Mouse (Mus musculus) lung, embryonic 16.5 days (tissue): ENCODE results near the gene AU022252. TPM values are rescaled to one million over a fixed set of nuclear protein-coding genes. Genes with fewer than 3 reads are reported as not detected.
A peak's percentile ranks its signal among the peaks of the same experiment; 100 is the strongest.

Experiments used
- ATAC-seq: fragments of 200-750 bp; cut with Nextera tagmentation; 2 replicates; pipeline ENCODE4 v1.8.0; 2017; ENCODE audit warnings: low read depth, mild to moderate bottlenecking, moderate library complexity
- H3K27ac ChIP-seq: fragments of 300-500 bp; sonication (generic); 2 replicates; pipeline ENCODE4 v1.5.1; 2014; ENCODE audit warnings: mild to moderate bottlenecking, control low read depth, low read length
- H3K27me3 ChIP-seq: fragments of 300-500 bp; sonication (generic); 2 replicates; pipeline ENCODE4 v1.6.1; 2014; ENCODE audit warnings: low read depth, low read length, mixed read lengths; ENCODE audit not compliant: control insufficient read depth, insufficient read depth
- H3K36me3 ChIP-seq: fragments of 300-500 bp; sonication (generic); 2 replicates; pipeline ENCODE4 v1.6.1; 2014; ENCODE audit warnings: low read length; ENCODE audit not compliant: control insufficient read depth, insufficient read depth
- H3K4me1 ChIP-seq: fragments of 300-500 bp; sonication (generic); replicated peaks from 2 replicates; pipeline ENCODE4 v1.6.1; 2014; ENCODE audit warnings: low read length, mixed read lengths; ENCODE audit not compliant: control insufficient read depth, insufficient read depth
- H3K4me2 ChIP-seq: fragments of 300-500 bp; sonication (generic); 2 replicates; pipeline ENCODE4 v1.6.1; 2014; ENCODE audit warnings: low read depth, low read length, control low read depth
- H3K4me3 ChIP-seq: fragments of 300-500 bp; sonication (generic); 2 replicates; pipeline ENCODE4 v1.5.1; 2014; ENCODE audit warnings: mild to moderate bottlenecking, low read length, control low read depth
- H3K9ac ChIP-seq: fragments of 300-500 bp; sonication (generic); 2 replicates; pipeline ENCODE4 v1.6.1; 2014; ENCODE audit warnings: low read length, control low read depth
- H3K9me3 ChIP-seq: fragments of 300-500 bp; sonication (generic); 2 replicates; pipeline ENCODE4 v1.6.1; 2016; ENCODE audit warnings: low read length; ENCODE audit not compliant: control insufficient read depth
- WGBS: fragments of 180-500 bp; shearing (Covaris S2); extraction: QIAGEN DNeasy Blood & Tissue Kit; methylation state at CpG from one replicate; pipeline ENCODE4 v1.1.7; 2014; 5-methylcytosine and 5-hydroxymethylcytosine counted together
- polyA plus RNA-seq: library from polyadenylated mRNA; unstranded; fragments of >200 nt; fragmentation: Nextera tagmentation; extraction: Ambion mirVana; gene quantifications from 2 replicates; pipeline ENCODE4 v1.2.1, GENCODE M21; 2015

AU022252 gene
- polyA plus RNA-seq, 1 experiment from 2014 or later = 30.8 TPM

DNA sequence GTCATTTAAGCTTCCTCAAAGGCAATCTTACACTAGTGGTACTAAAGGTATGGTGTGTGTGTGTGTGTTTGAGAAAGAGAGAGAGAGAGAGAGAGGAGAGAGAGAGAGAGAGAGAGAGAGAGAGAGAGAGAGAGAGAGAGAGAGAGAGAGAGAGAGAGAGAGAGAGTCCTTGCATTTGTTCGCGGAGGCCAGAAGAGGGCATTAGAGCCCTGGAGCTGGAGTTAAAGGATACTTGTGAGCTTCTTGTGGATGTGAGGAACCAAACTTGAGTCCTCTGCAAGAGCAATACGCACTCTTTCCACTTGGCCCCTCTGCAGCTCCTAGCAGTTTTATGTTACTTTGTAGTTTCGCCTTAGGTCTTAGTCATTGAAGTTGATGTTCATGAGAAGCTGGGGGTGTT lies 69.5 kb downstream of the AU022252 start:
- Histone ChIP-seq H3K36me3 (no peaks in the 10 kb centered on the region), H3K9ac (no peak overlapping the region), H3K4me3 (no peak overlapping the region), H3K4me2 (no peak overlapping the region), H3K9me3 (no peaks in the 10 kb centered on the region), H3K27me3 (no peaks in the 10 kb centered on the region), H3K4me1 (no peaks in the 10 kb centered on the region), H3K27ac (no peak overlapping the region)
- WGBS = 74% methylated on average over 4 of the region's 4 CpGs
- no peak for ATAC-seq

DNA sequence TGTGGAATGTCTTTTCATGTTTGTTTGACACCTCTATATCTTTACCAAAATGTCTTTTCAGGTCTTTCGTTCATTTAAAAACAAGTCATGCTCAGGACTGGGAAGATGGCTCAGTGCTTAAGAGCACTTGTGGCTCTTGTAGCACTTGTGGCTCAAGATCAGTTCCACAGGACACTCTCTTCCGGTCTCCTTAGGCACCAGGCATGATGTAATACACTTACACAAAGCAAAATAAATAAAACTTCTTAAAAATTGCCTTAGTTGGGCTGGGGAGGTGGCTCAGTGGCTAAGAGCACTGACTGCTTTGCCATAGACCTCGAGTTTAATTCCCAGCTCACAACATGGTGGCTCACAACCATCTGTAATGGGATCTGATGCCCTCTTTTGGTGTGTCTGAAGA lies 71.2 kb downstream of the AU022252 start:
- no peaks in the 10 kb centered on the region for H3K27me3 ChIP-seq
- no peaks in the 10 kb centered on the region for H3K36me3 ChIP-seq
- no peak for ATAC-seq
- 47% methylated on average over 3 of the region's 3 CpGs for whole genome bisulfite sequencing
- H3K4me3 ChIP-seq = no peak overlapping the region
- H3K9me3 ChIP-seq = no peaks in the 10 kb centered on the region
- H3K4me2 ChIP-seq = no peak overlapping the region
- H3K27ac ChIP-seq = no peak overlapping the region
- no peaks in the 10 kb centered on the region for H3K4me1 ChIP-seq
- H3K9ac ChIP-seq = no peak overlapping the region

DNA sequence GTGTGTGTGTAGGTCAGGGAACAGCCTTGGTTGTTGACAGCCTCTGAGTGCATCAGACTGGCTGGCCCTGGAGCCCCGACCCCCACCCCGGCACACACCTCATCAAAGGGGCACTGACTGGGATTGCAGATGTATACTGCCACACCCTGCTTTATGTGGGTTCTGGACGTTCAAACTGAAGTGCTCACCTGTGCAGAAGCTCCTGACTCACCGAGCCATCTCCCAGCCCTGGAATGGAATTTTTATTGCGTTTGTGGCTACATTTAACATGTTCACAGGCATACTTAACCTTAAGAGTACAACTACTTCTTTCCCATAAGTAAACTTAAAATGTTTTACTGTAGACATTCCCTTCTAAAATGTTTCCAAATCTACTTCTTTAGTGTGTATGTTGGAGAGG lies 74.6 kb downstream of the AU022252 start:
- H3K4me3 ChIP-seq = no peak overlapping the region
- H3K27ac ChIP-seq = no peak overlapping the region
- peak; percentile 74 for ATAC-seq
- 54% methylated on average over 5 of the region's 5 CpGs for WGBS
- no peak overlapping the region for H3K9ac ChIP-seq
- no peaks in the 10 kb centered on the region for H3K27me3 ChIP-seq
- H3K4me2 ChIP-seq = no peak overlapping the region
- no peaks in the 10 kb centered on the region for H3K36me3 ChIP-seq
- H3K4me1 ChIP-seq = no peaks in the 10 kb centered on the region
- H3K9me3 ChIP-seq = no peaks in the 10 kb centered on the region

GRCm38 (mm10) chr4:119157186-119157585 lies 75.3 kb downstream of the AU022252 start:
- Histone ChIP-seq H3K27ac (no peak overlapping the region), H3K36me3 (no peaks in the 10 kb centered on the region), H3K4me3 (no peak overlapping the region), H3K4me2 (no peak overlapping the region), H3K4me1 (no peaks in the 10 kb centered on the region), H3K9me3 (no peaks in the 10 kb centered on the region), H3K9ac (no peak overlapping the region), H3K27me3 (no peaks in the 10 kb centered on the region)
- no peak for ATAC-seq
- 35% methylated on average over 2 of the region's 2 CpGs for WGBS

Other genes starting within 250 kb of the AU022252 start
- gene Slc2a1, start 124.0 kb downstream of the AU022252 start, polyA plus RNA-seq = 89.7 and 95.7 TPM in 2 replicates
- 9.0 and 9.3 TPM in 2 replicates for gene Zfp691, start 58.5 kb downstream of the AU022252 start, polyA plus RNA-seq
- gene Ermap, start 42.7 kb downstream of the AU022252 start, polyA plus RNA-seq = 1.4 and 4.3 TPM in 2 replicates
- gene Svbp, start 37.4 kb downstream of the AU022252 start, polyA plus RNA-seq = 114 and 123 TPM in 2 replicates
- not detected in 2 replicates for gene Tmem269, start 14.5 kb downstream of the AU022252 start, polyA plus RNA-seq
- 34.9 and 36.2 TPM in 2 replicates for gene P3h1, start 203 bp upstream of the AU022252 start, polyA plus RNA-seq
- 0.15 and 0.18 TPM in 2 replicates for gene Cldn19, start 22.7 kb upstream of the AU022252 start, polyA plus RNA-seq
- 412 and 442 TPM in 2 replicates for gene Ybx1, start 61.9 kb upstream of the AU022252 start, polyA plus RNA-seq
- 86.8 and 91.9 TPM in 2 replicates for gene Ppih, start 87.8 kb upstream of the AU022252 start, polyA plus RNA-seq
- gene Ccdc30, start 182.8 kb upstream of the AU022252 start, polyA plus RNA-seq = 6.1 and 9.3 TPM in 2 replicates
- 31.5 and 33.9 TPM in 2 replicates for gene Ppcs, start 189.7 kb upstream of the AU022252 start, polyA plus RNA-seq
- gene Zmynd12, start 190.1 kb upstream of the AU022252 start, polyA plus RNA-seq = 2.0 and 2.1 TPM in 2 replicates